Mouse (Mus musculus): Measurements from ENCODE around the gene Ctrc. TPM values are rescaled to one million over a fixed set of nuclear protein-coding genes. Genes with fewer than 3 reads are reported as not detected.

The Ctrc gene
- polyA plus RNA-seq, 1 experiment from 2014 or later, result not detected

GRCm38 (mm10) chr4:141853437-141853836 lies 7.3 kb upstream of the Ctrc start:
- 77% methylated on average over 9 of the region's 9 CpGs for WGBS
- Histone ChIP-seq H3K36me3 (no peaks in the 10 kb centered on the region), H3K4me1 (peaks cover 6% of the 10 kb centered on the region; the same call in 1 of the 2 replicates), H3K9me3 (no peaks in the 10 kb centered on the region), H3K27ac (no peak overlapping the region), H3K27me3 (no peaks in the 10 kb centered on the region), H3K9ac (no peak overlapping the region), H3K4me2 (no peak overlapping the region), H3K4me3 (no peak overlapping the region)
- no peak for ATAC-seq (ENCODE audit: borderline replicate concordance, extremely low read depth, low FRiP score, low TSS enrichment)

- Histone ChIP-seq H3K4me2 (no peak overlapping the region), H3K4me3 (no peak overlapping the region), H3K27me3 (no peaks in the 10 kb centered on the region), H3K4me1 (no peaks in the 10 kb centered on the region), H3K9ac (no peak overlapping the region), H3K27ac (no peak overlapping the region), H3K9me3 (no peaks in the 10 kb centered on the region), H3K36me3 (no peaks in the 10 kb centered on the region)
- WGBS, result 39% methylated on average over 5 of the region's 5 CpGs
- no peak for ATAC-seq (ENCODE audit: borderline replicate concordance, extremely low read depth, low FRiP score, low TSS enrichment)
Measured at GRCm38 (mm10) chr4:141834536-141835095, 11.5 kb downstream of the Ctrc start.

- H3K4me1 ChIP-seq, result no peaks in the 10 kb centered on the region
- no peaks in the 10 kb centered on the region for H3K9me3 ChIP-seq
- no peak overlapping the region for H3K4me2 ChIP-seq
- no peaks in the 10 kb centered on the region for H3K36me3 ChIP-seq
- WGBS, result 28% methylated on average over 1 of the region's 1 CpGs
- no peak overlapping the region for H3K4me3 ChIP-seq
- H3K9ac ChIP-seq, result no peak overlapping the region
- ATAC-seq (ENCODE audit: borderline replicate concordance, extremely low read depth, low FRiP score, low TSS enrichment), result no peak
- H3K27ac ChIP-seq, result no peak overlapping the region
- H3K27me3 ChIP-seq, result no peaks in the 10 kb centered on the region
Measured at GRCm38 (mm10) chr4:141833911-141834310, 12.2 kb downstream of the Ctrc start.

GRCm38 (mm10) chr4:141831361-141831760 lies 14.8 kb downstream of the Ctrc start:
- Histone ChIP-seq H3K4me1 (no peaks in the 10 kb centered on the region), H3K36me3 (no peaks in the 10 kb centered on the region), H3K4me3 (no peak overlapping the region), H3K9ac (no peak overlapping the region), H3K27me3 (no peaks in the 10 kb centered on the region), H3K4me2 (no peak overlapping the region), H3K27ac (no peak overlapping the region), H3K9me3 (no peaks in the 10 kb centered on the region)
- WGBS, result 66% methylated on average over 7 of the region's 7 CpGs
- ATAC-seq (ENCODE audit: borderline replicate concordance, extremely low read depth, low FRiP score, low TSS enrichment), result no peak

- H3K4me1 ChIP-seq, result no peaks in the 10 kb centered on the region
- no peak for ATAC-seq (ENCODE audit: borderline replicate concordance, extremely low read depth, low FRiP score, low TSS enrichment)
- 49% methylated on average over 11 of the region's 11 CpGs for WGBS
Measured at GRCm38 (mm10) chr4:141830381-141830780, 15.8 kb downstream of the Ctrc start.

GRCm38 (mm10) chr4:141828177-141828576 lies 18.0 kb downstream of the Ctrc start:
- Histone ChIP-seq H3K4me3 (no peak overlapping the region), H3K36me3 (no peaks in the 10 kb centered on the region), H3K9ac (no peak overlapping the region), H3K4me2 (no peak overlapping the region), H3K4me1 (no peaks in the 10 kb centered on the region), H3K27ac (no peak overlapping the region), H3K9me3 (no peaks in the 10 kb centered on the region), H3K27me3 (no peaks in the 10 kb centered on the region)
- no peak for ATAC-seq (ENCODE audit: borderline replicate concordance, extremely low read depth, low FRiP score, low TSS enrichment)
- 55% methylated on average over 4 of the region's 4 CpGs for WGBS

More at GRCm38 (mm10) chr4:141830381-141830780, 15.8 kb downstream of the Ctrc start:
- H3K9me3 ChIP-seq, result no peaks in the 10 kb centered on the region
- H3K9ac ChIP-seq, result no peak overlapping the region
- H3K27ac ChIP-seq, result no peak overlapping the region
- no peak overlapping the region for H3K4me3 ChIP-seq
- H3K36me3 ChIP-seq, result no peaks in the 10 kb centered on the region
- no peak overlapping the region for H3K4me2 ChIP-seq
- H3K27me3 ChIP-seq, result no peaks in the 10 kb centered on the region

- WGBS, result 76% methylated on average over 2 of the region's 2 CpGs
- no peak overlapping the region for H3K4me2 ChIP-seq
- no peaks in the 10 kb centered on the region for H3K36me3 ChIP-seq
- no peak overlapping the region for H3K27ac ChIP-seq
- ATAC-seq (ENCODE audit: borderline replicate concordance, extremely low read depth, low FRiP score, low TSS enrichment), result no peak
- no peaks in the 10 kb centered on the region for H3K27me3 ChIP-seq
- no peak overlapping the region for H3K9ac ChIP-seq
- H3K4me1 ChIP-seq, result no peaks in the 10 kb centered on the region
- no peak overlapping the region for H3K4me3 ChIP-seq
- no peaks in the 10 kb centered on the region for H3K9me3 ChIP-seq
Measured at GRCm38 (mm10) chr4:141827401-141827800, 18.8 kb downstream of the Ctrc start.

GRCm38 (mm10) chr4:141826060-141826459 lies 20.1 kb downstream of the Ctrc start, which contains the start of gene Cela2a:
Gene Cela2a (minus strand): TSS chr4:141826160.
- Histone ChIP-seq H3K36me3 (no peaks in the 10 kb centered on the region), H3K27ac (no peak within 1 kb of the TSS), H3K4me1 (no peaks in the 10 kb centered on the region), H3K9me3 (no peaks in the 10 kb centered on the region), H3K4me2 (no peak within 1 kb of the TSS), H3K4me3 (no peak within 1 kb of the TSS), H3K9ac (no peak within 1 kb of the TSS), H3K27me3 (no peaks in the 10 kb centered on the region)
- 40% methylated on average over 5 of the region's 5 CpGs for WGBS
- no peak for ATAC-seq (ENCODE audit: borderline replicate concordance, extremely low read depth, low FRiP score, low TSS enrichment)

- ATAC-seq (ENCODE audit: borderline replicate concordance, extremely low read depth, low FRiP score, low TSS enrichment), result no peak
- no peaks in the 10 kb centered on the region for H3K4me1 ChIP-seq
- 51% methylated on average over 3 of the region's 3 CpGs for WGBS
- H3K9me3 ChIP-seq, result no peaks in the 10 kb centered on the region
- no peak overlapping the region for H3K9ac ChIP-seq
- no peak overlapping the region for H3K4me3 ChIP-seq
- H3K27me3 ChIP-seq, result no peaks in the 10 kb centered on the region
- no peak overlapping the region for H3K4me2 ChIP-seq
- no peak overlapping the region for H3K27ac ChIP-seq
- H3K36me3 ChIP-seq, result no peaks in the 10 kb centered on the region
Measured at GRCm38 (mm10) chr4:141822979-141823378, 23.2 kb downstream of the Ctrc start.

- no peak for ATAC-seq (ENCODE audit: borderline replicate concordance, extremely low read depth, low FRiP score, low TSS enrichment)
- Histone ChIP-seq H3K4me3 (no peak overlapping the region), H3K4me1 (no peaks in the 10 kb centered on the region), H3K27me3 (no peaks in the 10 kb centered on the region), H3K36me3 (no peaks in the 10 kb centered on the region), H3K4me2 (no peak overlapping the region), H3K9me3 (no peaks in the 10 kb centered on the region), H3K9ac (no peak overlapping the region), H3K27ac (no peak overlapping the region)
- WGBS, result 75% methylated on average over 10 of the region's 10 CpGs
Measured at GRCm38 (mm10) chr4:141822089-141822488, 24.1 kb downstream of the Ctrc start.

GRCm38 (mm10) chr4:141821178-141821577 lies 25.0 kb downstream of the Ctrc start:
- no peak overlapping the region for H3K9ac ChIP-seq
- ATAC-seq (ENCODE audit: borderline replicate concordance, extremely low read depth, low FRiP score, low TSS enrichment), result no peak
- H3K4me3 ChIP-seq, result no peak overlapping the region
- H3K9me3 ChIP-seq, result no peaks in the 10 kb centered on the region
- no peaks in the 10 kb centered on the region for H3K36me3 ChIP-seq
- no peak overlapping the region for H3K4me2 ChIP-seq
- no peaks in the 10 kb centered on the region for H3K4me1 ChIP-seq
- no peak overlapping the region for H3K27ac ChIP-seq
- WGBS, result 55% methylated on average over 3 of the region's 3 CpGs
- no peaks in the 10 kb centered on the region for H3K27me3 ChIP-seq

GRCm38 (mm10) chr4:141819316-141819715 lies 26.8 kb downstream of the Ctrc start:
- H3K36me3 ChIP-seq, result 0 out of 2 replicates have a peak, but pooled peaks cover 5% of the 10 kb centered on the region
- no peak for ATAC-seq (ENCODE audit: borderline replicate concordance, extremely low read depth, low FRiP score, low TSS enrichment)
- no peaks in the 10 kb centered on the region for H3K4me1 ChIP-seq
- no peak overlapping the region for H3K9ac ChIP-seq
- no peaks in the 10 kb centered on the region for H3K9me3 ChIP-seq
- no peaks in the 10 kb centered on the region for H3K27me3 ChIP-seq
- WGBS, result 88% methylated on average over 7 of the region's 7 CpGs
- no peak overlapping the region for H3K27ac ChIP-seq
- H3K4me3 ChIP-seq, result no peak overlapping the region
- H3K4me2 ChIP-seq, result no peak overlapping the region

- 82% methylated on average over 13 of the region's 13 CpGs for WGBS
- ATAC-seq (ENCODE audit: borderline replicate concordance, extremely low read depth, low FRiP score, low TSS enrichment), result no peak
Measured at GRCm38 (mm10) chr4:141818861-141819260, 27.3 kb downstream of the Ctrc start.

More at GRCm38 (mm10) chr4:141818861-141819260, 27.3 kb downstream of the Ctrc start:
- Histone ChIP-seq H3K4me2 (no peak overlapping the region), H3K4me3 (no peak overlapping the region), H3K27ac (no peak overlapping the region), H3K27me3 (no peaks in the 10 kb centered on the region), H3K36me3 (0 out of 2 replicates have a peak, but pooled peaks cover 9% of the 10 kb centered on the region), H3K9me3 (no peaks in the 10 kb centered on the region), H3K9ac (no peak overlapping the region), H3K4me1 (no peaks in the 10 kb centered on the region)

All from lung, embryonic 15.5 days (tissue).